Mouse (Mus musculus) heart, adult 11 months (tissue): Measurements from ENCODE around the gene Arpc1a.
"Not testable (repeated sequence)": the region's sequence is repeated elsewhere in the genome, so short reads cannot be mapped to it uniquely, and the experiment has no call there.

Experiments
- DNase-seq: peaks from one replicate; pipeline ENCODE4 v3.0.0; 2022

Gene Arpc1a

DNA sequence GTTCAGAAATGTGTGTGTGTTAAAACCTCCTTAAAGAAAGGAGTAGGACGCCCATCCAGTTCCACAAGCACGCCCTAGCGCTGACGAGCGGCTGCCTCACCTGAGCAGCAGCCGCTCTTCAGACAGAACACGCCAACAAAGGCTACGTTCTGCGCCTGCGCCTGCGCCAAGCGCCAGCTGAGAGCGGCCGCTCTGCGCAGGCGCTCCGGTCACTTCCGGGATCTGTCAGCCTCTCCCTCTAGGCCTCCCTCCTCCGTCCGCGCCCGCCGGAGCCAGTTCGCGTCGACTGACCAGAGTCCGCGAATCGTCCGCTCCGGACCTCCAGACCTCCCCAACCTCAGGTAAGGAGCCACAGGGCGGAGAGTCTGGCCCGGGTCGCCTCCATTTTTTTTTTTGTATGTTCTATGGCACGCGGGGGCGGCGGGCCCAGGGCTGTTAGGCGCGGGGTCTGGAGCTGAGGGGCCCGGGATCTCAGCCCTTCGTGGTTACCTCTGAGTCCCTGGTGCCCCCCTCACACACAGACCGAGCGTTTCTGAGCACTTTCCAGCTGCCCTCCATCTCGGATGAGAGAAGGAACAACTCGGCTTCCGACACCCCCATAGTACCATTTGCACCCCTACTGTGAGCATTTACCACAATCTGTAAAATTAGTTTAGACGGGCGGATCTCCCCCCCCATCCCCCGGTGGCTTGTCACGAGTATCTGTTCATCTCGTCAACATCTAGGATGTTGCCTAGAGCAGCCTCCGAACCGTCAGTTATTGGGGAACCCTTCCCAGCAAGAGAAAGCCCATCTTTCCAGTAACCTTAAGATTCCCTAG lies at the start of gene Arpc1a, which contains the start of gene Kpna7:
Gene Arpc1a, plus strand, starts transcription at position 199 of the 820 bp plus-strand sequence.
Gene Kpna7, minus strand, starts transcription at position 399 of the 820 bp plus-strand sequence.
- DNase-seq: peak; percentile 100

DNA sequence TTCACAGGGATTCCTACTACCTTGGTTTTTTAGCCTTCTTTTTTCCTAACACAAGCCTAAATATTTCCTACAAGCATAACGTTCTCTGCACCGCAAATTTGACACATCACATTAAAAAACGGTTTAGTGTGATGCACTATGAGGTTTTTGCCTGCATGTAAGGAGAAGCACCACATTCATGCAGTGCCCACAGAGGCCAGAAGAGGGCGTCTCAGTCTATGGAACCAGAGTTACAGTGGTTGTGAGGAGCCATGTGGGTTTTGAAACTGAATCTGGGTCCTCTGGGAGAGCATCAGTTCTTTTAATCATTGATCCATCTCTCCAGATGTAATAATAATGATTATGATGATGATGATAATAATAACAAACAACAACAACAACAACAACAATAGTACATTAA lies 42.0 kb upstream of the Arpc1a start:
- no peak for DNase-seq

DNA sequence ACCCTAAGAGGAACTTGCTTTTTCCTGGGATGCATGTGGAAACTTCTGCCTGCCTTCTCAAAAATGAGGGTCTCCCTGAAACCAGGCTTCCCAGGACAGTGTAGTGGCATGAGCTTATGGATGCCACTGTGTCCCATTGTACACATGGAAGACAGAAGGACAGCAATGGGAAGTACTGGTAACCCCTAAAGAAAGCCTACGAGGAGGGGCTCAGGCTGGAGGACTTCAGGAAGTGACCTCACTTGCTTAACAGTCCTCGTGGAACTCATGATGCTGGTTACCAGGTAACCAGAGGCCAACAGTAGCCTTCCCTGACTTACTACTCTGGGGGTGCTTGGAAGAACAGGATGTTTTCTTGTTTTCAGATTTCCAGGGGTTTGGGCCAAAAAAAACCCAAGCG lies 40.9 kb upstream of the Arpc1a start, which contains the start of gene 1700018F24Rik:
Gene 1700018F24Rik, plus strand, starts transcription at position 301 of the 400 bp plus-strand sequence.
- DNase-seq: peak; percentile 80

DNA sequence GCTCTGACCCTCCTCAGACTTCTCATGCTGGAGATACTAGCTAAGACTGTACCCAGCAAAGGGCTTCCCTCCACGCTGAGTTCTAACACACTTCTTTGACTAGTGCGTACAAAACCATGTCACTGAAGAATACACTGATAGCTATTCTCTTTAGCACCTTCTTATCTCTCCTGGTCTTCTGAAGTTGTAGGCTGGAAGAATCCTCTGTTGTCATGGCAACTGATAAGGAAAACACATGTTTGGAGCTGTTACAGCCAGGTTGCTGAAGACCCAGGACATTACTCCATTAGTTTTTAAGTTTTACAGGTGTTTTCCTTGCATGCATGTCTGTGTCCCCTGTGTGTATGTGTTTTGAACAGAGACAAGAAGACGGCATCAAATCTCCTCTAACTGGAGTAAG lies 29.4 kb upstream of the Arpc1a start:
- not testable (repeated sequence) for DNase-seq

DNA sequence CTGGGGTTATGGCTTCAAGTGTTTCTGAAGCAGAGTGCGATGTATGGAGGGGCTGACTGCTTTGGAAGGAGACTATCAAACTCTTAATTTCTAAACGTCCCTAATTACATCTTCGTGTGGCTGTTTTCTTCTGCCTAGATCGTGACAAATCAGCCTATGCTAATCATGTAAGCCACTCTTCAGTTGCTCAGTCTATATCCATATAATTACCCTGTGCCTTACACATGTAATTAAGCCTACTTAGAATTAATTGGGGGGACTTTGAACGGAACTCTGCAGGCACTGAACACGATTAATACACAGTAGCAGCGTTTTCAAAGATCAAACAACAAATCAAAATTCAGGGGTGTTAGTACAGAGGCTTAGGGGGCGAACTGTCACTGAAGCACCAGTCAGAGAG lies 25.7 kb upstream of the Arpc1a start:
- DNase-seq: no peak

DNA sequence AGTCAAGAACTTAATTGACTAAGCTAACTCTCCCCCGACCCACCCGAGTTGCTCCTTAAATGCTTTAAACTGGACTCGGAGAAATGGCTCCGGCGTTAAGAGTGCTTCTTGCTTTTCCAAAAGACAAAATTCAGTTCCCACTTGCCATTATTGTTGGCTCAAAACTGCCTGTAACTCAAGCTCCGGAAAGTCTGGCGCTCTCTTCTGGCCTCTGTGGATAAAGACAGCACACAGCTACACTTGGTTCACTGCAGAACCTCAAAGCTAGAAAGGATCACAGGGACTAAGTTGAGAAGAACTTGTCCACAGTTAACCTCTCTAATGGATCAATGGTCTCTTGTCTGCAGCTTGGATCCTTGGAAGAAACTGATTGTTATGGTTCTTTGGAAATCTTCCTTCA lies 24.9 kb upstream of the Arpc1a start:
- no peak for DNase-seq

DNA sequence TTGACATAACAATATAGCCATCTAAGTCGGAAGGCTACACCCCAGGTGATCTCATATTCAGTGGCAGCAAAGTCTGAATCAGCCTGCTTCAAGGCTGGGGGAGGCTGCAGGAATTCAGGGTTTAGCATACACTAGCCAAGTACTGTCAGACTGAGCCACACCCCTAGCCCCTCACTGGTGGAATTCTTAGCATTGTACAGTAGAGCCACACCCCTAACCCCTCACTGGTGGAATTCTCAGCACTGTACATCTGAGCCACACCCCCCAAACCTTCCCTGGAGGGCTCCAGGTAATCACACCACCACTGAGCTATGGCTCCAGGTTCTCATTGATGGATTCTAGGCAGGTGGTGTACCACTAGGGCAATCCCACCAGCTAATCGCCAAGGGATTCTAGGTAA lies 24.1 kb upstream of the Arpc1a start:
- peak; percentile 74 for DNase-seq

DNA sequence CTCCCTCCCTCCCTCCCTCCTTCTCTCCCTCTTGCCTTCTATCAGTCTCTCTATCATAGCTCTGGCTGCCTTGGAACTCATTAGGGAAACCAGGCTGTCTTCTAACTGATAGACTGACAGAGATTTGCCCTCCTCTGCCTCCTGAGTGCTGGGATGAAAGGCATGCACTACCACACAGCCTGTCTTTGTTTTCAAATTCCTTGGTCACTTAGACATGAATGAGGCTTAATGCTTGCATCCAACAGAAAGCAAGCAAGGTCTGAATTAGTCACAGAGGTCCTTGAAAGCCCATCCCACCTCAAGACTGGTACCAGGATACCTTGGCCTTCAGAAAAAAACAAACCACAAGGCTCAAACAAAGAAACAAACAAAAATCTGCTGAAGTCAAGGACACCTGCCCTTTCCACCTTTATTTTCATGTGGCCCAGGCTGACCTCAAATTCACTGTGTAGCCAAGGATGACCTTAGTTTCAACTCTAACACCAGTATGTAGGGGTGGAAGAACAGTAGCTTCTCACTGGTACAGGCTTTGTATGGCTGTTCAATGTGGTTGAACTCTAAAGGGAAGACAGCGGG lies 18.8 kb upstream of the Arpc1a start:
- peak; percentile 14 for DNase-seq

DNA sequence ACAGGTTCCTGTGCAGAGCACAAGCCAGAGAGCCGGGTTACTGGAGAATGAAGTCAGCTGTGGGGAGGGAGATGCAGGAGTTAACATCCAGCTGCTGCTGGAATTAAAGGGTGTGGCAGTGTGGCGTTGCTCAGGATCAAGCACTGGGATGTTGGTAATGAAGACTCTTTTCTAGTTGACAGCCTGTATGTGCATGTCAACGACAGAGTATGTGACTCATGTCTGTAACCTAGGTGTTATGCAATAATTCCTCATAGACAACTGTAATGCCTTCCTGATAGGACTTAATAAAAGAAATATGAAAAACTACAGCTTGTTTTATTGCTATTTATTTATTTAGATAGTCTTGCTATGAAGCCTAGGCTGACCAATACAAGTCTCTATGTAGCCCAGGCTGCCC lies 14.8 kb upstream of the Arpc1a start:
- DNase-seq: peak; percentile 52

DNA sequence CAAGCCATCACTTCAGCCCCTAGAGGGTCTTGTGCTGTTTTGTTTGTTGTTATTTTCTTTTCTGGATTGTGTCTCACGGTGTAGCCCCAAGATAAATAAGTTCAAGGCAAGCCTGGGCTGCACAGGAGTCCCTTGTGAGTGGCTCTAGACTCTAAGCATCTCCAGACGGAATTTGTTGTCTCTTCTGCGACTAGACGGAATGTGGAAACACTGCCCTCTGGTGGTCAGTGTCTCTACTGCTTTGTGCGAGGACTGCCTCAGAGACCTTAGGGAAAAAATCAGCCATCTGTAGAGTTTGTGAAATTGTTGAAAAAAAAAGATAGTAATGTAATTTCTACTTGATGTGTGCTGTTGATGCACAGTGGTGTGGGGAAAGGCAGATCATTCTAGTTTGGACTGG lies 13.9 kb upstream of the Arpc1a start:
- peak; percentile 83 for DNase-seq

DNA sequence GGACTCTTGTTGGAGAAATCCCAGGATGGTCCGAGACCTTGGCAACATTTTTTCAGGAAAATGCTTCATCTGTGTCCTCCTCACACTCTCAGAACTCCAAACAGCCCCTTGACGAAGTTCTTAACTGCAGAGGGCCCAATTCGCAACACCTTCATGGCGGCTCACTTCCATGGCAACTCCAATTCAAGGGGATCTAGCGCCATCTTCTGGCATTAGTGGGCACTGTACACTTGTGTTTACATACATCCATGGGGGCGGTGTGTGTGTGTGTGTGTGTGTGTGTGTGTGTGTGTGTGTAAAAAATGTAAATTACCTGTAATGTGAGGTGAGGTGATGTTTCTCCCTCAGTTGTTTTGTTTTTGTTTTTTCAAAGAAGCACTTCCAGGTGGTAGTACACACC lies 12.3 kb upstream of the Arpc1a start:
- DNase-seq: peak; percentile 66

DNA sequence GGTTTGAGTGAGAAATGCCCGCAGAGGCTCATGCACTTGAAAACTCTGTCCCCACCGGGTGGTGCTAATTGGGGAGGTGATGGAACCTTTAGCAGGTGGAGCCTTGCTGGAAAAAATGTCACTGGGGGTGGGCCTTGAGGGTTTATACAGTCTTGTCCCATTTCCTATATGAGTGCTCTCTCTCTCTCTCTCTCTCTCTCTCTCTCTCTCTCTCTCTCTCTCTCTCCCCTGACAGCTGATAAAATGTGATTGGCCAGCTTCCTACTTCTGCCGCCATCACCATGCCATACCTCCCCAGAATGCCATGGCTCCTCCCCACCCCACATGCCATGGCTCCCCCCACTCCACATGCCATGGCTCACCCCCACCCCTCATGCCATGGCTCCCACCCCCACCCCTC lies 8.5 kb upstream of the Arpc1a start:
- no peak for DNase-seq

DNA sequence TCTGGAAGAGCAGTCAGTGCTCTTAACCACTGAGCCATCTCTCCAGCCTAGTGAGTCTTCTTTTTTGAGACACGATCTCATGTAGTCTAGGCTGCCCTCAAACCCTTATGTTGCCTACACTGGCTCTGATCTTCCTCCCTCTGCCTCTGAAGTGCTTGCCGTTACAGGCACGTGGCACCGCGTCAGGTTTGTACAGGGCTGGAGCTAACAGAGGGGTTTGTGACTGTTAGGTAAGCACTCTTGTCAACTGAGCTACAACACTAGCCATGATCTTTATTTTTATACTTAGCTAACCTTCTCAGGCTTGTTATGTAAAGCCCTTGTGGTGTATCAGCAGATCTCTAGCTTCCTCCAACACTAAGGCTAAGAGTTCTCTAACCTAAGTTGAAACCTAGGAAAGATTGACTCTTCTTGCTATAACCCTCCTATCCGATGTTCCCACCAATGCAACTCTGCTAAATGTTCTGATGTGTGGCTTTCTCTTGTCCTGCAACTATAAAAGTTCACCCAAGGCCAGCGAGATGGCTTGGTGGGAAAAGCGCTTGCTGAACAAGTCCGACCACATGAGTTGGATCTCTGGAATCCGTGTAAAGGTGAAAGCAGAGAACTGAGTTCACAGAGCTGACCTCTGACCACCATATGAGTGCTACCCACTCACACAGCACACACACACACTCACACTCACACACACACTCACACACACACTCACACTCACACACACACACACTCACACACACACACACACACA lies 1.6 kb upstream of the Arpc1a start:
- DNase-seq: no peak

DNA sequence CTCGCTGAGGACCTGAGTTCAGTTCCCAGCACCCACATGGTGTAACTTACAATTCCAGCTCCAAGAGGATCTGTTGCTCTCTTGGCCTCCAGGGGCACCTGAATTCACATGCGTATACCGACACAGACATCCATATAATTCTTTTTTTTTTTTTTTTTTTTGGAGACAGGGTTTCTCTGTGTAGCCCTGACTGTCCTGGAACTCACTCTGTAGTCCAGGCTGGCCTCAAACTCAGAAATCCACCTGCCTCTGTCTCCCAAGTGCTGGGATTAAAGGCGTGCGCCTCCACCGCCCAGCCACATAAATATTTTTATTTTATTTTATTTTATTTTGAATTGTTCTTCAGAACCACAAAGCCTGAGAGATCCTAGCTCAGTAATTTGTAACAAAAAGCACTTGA lies 429 bp upstream of the Arpc1a start:
- not testable (repeated sequence) for DNase-seq

DNA sequence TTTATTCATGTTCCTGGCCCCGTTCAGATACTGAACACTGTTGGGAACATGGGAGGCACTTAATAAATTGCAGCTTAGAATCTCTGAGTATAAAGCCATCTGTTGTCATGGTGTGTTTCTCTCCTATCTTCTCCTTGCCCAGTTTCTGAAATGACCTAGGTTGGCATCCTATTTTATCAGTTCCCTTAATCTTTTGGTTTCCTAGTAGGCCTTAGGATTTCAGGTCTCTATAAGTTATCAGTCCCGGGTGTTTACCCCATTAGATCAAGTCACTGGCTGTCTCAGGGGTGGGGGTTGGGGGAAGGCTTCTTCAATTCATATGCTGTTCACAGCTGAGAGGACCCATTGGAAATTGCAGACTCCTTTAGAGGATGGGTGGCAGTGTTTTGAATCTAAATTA lies 1.2 kb downstream of the Arpc1a start:
- no peak for DNase-seq

DNA sequence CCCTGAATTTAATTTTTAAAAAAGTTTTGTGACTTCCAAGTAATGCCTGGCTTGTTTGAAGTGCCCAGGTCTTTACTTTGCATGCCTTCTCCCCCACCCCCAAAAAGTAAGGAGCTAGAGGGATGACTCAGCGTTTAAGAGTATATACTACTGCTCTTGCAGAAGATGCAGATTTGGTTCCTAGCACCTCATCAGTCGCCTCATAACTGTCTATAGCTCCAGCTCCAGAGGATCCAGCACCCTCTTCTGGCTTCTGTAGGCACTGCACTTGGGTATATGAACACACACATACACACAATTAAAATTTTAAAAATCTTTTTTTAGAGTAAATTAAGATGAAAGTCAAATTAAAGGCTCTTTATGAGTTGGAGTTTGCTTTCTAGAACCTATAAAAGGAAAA lies 4.6 kb downstream of the Arpc1a start:
- DNase-seq: no peak

DNA sequence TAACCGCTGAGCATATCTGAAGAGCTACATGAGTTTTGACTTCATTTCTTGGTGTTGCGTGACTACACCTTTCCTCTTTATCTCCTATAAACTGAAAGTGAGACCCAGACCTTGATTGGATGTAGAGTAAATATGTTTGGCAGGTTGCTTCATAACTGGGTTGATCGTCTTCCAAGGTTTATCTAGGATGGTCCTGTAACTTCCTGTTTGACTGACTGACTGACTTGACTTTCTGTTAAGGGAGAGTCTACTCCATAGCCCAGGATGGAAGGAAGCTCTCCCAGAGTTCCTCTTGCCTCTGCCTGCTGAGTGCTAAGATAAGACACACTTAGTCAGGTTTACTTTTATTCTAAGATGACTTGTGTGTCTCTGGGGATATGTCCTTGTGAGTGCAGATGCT lies 6.2 kb downstream of the Arpc1a start:
- no peak for DNase-seq

DNA sequence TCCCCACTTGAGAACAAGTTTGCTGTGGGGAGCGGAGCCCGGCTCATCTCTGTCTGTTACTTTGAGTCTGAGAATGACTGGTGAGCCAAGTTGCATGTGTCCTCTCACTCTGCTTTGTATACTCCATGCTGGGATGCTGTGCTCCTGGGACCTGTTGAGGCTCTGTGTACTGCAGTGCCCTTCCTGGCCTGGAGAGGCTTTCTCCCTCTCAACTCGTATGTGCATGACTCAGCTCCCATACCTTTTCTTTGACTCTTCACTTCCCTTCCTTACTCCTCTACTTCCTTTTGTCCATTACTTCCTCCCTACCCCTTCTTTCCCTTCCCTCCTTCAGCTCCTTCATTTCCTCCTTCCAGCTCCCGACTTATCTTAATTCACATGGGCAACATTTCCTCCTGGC lies 12.6 kb downstream of the Arpc1a start:
- DNase-seq: no peak

DNA sequence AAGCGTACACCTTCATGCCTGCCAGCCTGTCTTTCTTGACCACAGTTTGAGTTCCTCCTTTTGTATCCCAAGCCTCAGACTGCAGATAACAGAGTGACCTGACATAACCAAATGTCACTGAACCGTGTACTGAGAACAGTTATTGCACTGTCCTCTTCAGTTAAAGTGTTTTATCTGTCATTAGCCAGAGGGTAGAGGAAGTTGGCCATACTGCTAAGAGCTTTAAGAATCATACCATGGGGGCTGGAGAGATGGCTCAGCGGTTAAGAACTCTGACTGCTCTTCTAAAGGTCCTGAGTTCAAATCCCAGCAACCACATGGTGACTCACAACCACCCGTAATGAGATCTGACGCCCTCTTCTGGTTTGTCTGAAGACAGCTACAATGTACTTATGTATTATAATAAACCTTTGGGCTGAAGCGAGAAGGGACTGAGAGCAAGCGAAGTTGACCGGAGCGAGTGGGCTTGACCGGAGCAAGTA lies 14.8 kb downstream of the Arpc1a start:
- no peak for DNase-seq

DNA sequence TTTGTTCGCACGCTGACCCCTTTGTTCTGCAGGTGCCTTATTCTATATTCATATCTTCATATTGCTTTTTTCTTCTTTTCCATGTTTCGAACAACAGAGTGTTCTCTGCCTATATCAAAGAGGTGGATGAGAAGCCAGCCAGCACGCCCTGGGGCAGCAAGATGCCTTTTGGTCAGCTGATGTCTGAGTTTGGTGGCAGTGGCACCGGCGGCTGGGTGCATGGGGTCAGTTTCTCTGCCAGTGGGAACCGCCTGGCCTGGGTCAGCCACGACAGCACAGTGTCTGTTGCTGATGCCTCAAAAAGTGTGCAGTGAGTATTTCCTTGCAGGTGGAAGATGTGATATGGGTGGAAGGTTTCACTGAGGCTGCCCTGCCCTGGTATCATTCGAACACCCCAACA lies 17.3 kb downstream of the Arpc1a start:
- DNase-seq: peak; percentile 87

DNA sequence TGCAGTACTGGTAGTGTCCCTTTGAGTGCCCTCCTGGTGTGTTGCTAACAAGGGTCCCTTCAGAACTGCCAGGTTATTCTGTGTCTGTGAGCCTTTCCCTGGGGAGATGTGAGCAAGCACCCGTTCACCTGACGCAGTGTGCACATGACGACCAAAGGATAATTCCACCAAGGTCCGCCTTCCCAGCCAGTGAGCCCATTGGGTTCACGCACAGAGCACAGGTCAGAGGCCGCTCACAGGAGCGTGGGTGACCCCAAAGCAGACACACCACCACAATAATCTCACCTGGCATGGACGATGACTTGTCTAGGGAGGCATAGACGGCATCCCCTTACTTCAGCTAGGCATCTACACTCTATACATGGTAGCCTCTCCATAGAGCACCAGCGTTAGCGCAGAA lies 17.8 kb downstream of the Arpc1a start:
- peak; percentile 81 for DNase-seq

DNA sequence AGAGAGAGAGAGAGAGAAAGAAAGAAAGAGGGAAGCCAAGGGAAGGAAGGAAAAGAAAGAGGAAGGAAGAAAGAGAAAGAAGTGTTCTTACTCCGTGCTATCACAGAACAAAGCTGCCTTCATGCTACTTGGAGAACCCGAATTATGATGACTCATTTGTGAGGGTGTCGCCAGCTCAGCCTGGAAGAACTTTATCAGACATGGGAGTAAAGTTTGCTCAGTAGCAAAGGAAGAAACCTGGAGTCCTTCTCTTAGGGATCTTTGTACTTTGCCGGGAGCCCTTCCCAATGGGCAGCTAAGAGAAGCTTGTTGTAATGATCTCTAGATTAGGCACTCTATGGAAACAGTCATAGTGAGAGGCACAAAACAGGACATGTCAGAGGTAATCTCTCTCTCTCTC lies 19.1 kb downstream of the Arpc1a start:
- DNase-seq: no peak

DNA sequence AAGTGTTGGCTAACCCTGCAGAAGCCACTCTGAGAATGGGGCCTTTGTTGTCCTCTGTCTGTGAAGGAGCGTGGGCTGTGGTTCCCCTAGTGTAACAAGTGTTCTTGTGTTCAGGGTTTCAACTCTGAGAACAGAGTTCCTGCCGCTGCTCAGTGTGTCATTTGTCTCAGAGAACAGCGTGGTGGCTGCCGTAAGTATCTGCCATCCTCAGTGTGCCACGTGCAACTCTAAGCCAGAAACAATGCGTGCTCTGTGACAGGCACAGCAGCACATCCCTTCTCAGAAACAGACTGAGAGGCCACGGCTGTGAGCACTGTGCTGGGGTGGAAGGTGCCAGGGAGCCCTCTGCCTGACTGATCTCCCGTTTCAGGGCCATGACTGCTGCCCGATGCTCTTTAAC lies 20.7 kb downstream of the Arpc1a start:
- DNase-seq: peak; percentile 82
